Mouse (Mus musculus): ENCODE data around the gene Ezh1. TPM values are rescaled to one million over a fixed set of nuclear protein-coding genes. Genes with fewer than 3 reads are reported as not detected.
A peak's percentile ranks its signal among the peaks of the same experiment; 100 is the strongest.

Gene Ezh1
- polyA plus RNA-seq, 1 experiment from 2014 or later: 30.7 TPM

DNA sequence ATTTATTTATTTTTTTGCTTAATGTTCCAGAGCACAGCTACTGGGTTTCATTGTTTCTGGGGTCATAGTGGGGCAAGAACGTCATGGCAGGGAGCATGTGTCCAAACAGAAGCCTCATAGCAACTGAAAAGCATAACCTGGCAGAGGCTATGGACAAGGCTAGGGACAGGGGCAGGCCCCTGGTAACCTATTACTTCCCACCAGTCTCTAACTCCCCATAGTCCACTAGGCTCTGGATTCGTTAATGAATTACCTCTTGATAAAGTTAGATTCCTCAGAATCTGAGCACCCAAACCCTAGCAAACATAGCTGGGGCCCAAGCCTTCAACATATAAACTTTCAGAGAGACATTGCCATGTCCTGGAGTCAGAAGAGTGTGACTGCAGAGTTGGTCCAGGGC, 24.8 kb upstream of the Ezh1 start:
- Histone ChIP-seq H3K4me3 (ENCODE audit: low read depth, low read length) (no peak overlapping the region), H3K9me3 (ENCODE audit: control insufficient read depth, low read length) (no peaks in the 10 kb centered on the region), H3K9ac (replicated peaks; ENCODE audit: low read depth, low read length) (no peak overlapping the region), H3K27me3 (ENCODE audit: control insufficient read depth, insufficient read depth, low read length) (peaks cover 7% of the 10 kb centered on the region; the same call in 1 of the 2 replicates), H3K36me3 (ENCODE audit: control insufficient read depth, insufficient read depth, low read length) (no peaks in the 10 kb centered on the region), H3K4me1 (ENCODE audit: control insufficient read depth, insufficient read depth, low read length) (peaks cover 10% of the 10 kb centered on the region), H3K27ac (ENCODE audit: low read depth, low read length) (no peak overlapping the region), H3K4me2 (ENCODE audit: low read depth, low read length) (no peak overlapping the region)
- no peak for ATAC-seq (ENCODE audit: low read depth)
- WGBS: 82% methylated on average over 2 of the region's 2 CpGs

DNA sequence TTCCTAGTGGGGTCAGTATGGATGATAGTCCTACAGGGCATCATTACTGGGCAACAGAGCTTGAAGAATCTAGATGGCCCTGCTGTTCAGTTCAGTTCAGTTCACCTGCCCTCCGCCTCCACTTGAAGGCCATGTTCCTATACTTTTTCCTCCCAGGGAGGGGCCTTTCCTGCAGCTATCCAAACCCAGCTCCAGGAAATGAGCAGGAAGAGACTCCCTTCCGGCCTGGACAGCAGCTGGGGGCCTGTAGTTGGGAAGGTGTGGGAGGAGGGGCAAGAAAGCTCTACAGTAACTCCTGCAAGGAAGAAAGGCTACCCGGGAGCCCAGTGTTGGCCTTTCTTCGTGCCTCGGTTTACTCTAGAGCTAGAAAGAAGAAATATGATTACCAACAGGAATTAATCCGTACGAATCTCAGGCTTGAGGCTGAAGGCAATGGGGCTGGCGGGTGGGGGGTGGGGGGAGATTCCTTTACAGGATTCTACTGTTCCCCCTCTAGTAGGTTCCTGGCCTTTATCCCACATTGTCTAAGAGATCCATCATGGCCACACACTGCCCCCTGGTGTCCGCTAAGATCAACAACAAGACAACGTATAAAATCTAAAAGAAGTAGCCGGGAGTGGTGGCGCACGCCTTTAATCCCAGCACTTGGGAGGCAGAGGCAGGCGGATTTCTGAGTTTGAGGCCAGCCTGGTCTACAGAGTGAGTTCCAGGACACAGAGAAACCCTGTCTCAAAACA, 22.2 kb upstream of the Ezh1 start:
- peak overlapping the region; percentile 20; the same call in 1 of the 2 replicates for H3K4me2 ChIP-seq (ENCODE audit: low read depth, low read length)
- 33% methylated on average over 14 of the region's 14 CpGs for WGBS

DNA sequence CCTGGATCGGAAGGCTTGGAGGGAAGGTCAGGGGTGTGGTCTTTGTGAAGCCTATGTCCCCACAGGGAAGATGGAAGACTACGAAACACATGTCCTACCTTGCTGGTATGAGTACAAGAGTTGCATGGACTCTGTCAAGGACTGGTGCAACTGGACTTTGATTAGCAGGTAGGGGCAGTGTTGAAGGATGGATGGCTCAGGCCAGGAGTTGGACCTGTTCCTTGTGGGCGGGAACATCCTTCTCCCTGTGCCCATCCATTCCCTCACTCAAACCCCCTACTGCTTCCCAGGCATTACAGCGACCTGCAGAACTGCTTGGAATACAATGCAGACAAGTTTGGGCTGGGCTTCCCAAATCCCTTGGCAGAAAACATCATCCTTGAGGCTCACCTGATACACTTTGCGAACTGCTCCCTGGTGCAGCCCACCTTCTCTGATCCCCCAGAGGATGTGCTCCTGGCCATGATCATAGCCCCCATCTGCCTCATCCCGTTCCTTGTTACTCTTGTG, 21.3 kb upstream of the Ezh1 start:
- no peak overlapping the region for H3K9ac ChIP-seq (replicated peaks; ENCODE audit: low read depth, low read length)

More for the DNA sequence above, 22.2 kb upstream of the Ezh1 start:
- no peaks in the 10 kb centered on the region for H3K36me3 ChIP-seq (ENCODE audit: control insufficient read depth, insufficient read depth, low read length)
- H3K27ac ChIP-seq (ENCODE audit: low read depth, low read length): no peak overlapping the region
- no peak overlapping the region for H3K4me3 ChIP-seq (ENCODE audit: low read depth, low read length)
- no peaks in the 10 kb centered on the region for H3K9me3 ChIP-seq (ENCODE audit: control insufficient read depth, low read length)
- no peak overlapping the region for H3K9ac ChIP-seq (replicated peaks; ENCODE audit: low read depth, low read length)
- peaks cover 5% of the 10 kb centered on the region for H3K4me1 ChIP-seq (ENCODE audit: control insufficient read depth, insufficient read depth, low read length)
- peaks cover 16% of the 10 kb centered on the region for H3K27me3 ChIP-seq (ENCODE audit: control insufficient read depth, insufficient read depth, low read length)
- no peak for ATAC-seq (ENCODE audit: low read depth)

DNA sequence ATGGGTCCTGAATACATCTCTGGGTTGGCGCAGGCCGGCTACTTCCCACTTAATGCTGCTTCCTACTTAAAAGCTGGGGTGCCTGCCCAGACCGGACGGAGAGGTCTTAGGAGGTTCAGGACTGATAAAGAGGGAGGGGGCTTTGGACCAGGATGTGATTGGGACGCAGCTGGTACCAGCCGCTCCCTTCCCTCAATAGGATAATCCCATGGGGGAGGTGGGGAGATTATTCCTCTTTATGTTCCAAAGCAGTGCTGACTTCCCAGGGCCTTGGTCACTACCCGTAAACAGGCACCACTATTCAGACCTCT, 20.4 kb upstream of the Ezh1 start:
- H3K4me2 ChIP-seq (ENCODE audit: low read depth, low read length): peak overlapping the region; percentile 89
- H3K9ac ChIP-seq (replicated peaks; ENCODE audit: low read depth, low read length): peak overlapping the region; percentile 71
- H3K36me3 ChIP-seq (ENCODE audit: control insufficient read depth, insufficient read depth, low read length): no peaks in the 10 kb centered on the region
- no peaks in the 10 kb centered on the region for H3K9me3 ChIP-seq (ENCODE audit: control insufficient read depth, low read length)
- no peak for ATAC-seq (ENCODE audit: low read depth)
- 5% methylated on average over 7 of the region's 7 CpGs for WGBS
- H3K27ac ChIP-seq (ENCODE audit: low read depth, low read length): no peak overlapping the region
- H3K4me1 ChIP-seq (ENCODE audit: control insufficient read depth, insufficient read depth, low read length): no peaks in the 10 kb centered on the region
- peak overlapping the region; percentile 55 for H3K4me3 ChIP-seq (ENCODE audit: low read depth, low read length)
- H3K27me3 ChIP-seq (ENCODE audit: control insufficient read depth, insufficient read depth, low read length): peaks cover 16% of the 10 kb centered on the region

More for the DNA sequence above, 21.3 kb upstream of the Ezh1 start:
- no peak for ATAC-seq (ENCODE audit: low read depth)
- Histone ChIP-seq H3K36me3 (ENCODE audit: control insufficient read depth, insufficient read depth, low read length) (no peaks in the 10 kb centered on the region), H3K4me3 (ENCODE audit: low read depth, low read length) (peak overlapping the region; percentile 55; the same call in 1 of the 2 replicates), H3K9me3 (ENCODE audit: control insufficient read depth, low read length) (no peaks in the 10 kb centered on the region), H3K4me2 (ENCODE audit: low read depth, low read length) (peak overlapping the region; percentile 89; the same call in 1 of the 2 replicates), H3K4me1 (ENCODE audit: control insufficient read depth, insufficient read depth, low read length) (peaks cover under 1% of the 10 kb centered on the region; the same call in 1 of the 2 replicates), H3K27me3 (ENCODE audit: control insufficient read depth, insufficient read depth, low read length) (peaks cover 16% of the 10 kb centered on the region), H3K27ac (ENCODE audit: low read depth, low read length) (no peak overlapping the region)
- 86% methylated on average over 6 of the region's 6 CpGs for WGBS

DNA sequence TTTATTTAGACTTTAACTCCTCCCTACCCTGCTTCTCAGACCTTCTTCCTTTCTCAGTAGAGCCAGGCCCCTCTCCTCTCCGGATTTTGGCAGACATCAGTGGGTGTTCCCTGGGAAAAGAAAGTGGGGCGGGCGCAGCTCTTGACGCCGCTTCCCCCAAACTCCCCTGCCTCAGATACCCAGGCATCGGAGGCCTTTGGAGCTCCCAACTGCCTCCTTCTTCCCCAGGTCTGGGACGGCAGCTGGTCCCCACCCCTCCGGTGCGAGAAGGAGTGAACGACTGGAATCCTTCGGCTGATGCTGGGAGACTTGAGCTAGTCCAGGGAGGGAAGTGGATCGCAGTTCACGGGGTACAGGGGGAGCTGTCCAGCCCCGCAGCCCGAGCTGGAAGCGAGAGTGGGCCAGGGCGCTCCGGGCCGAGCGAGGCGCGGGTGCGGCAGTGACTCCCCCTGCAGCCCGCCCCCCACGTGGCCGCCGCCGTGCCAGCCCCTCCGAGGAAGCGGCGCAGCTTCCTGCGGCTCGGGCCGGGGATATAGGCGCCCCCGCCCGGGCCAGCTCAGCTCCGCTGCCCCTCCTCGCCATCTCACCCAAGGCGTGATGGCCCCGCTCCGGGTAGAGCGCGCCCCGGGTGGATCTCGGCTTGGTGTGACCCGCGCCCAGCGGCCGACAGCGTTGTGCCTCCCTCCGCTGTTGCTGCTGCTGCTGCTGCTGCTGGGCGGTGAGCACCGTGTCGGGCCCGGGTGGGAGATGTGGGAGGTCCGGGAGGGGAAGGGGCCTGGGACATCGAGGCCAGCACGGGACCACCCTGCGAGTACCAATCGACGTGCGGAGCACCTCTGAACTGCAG, 19.8 kb upstream of the Ezh1 start, which contains the start of gene Ramp2:
Gene Ramp2, plus strand, starts transcription at position 174 of the 847 bp plus-strand sequence.
- under 1% methylated on average over 49 of the region's 63 CpGs for WGBS
- Histone ChIP-seq H3K27ac (ENCODE audit: low read depth, low read length) (peak within 1 kb of the TSS; percentile 57; the same call in 1 of the 2 replicates), H3K27me3 (ENCODE audit: control insufficient read depth, insufficient read depth, low read length) (peaks cover 16% of the 10 kb centered on the region), H3K36me3 (ENCODE audit: control insufficient read depth, insufficient read depth, low read length) (no peaks in the 10 kb centered on the region), H3K9me3 (ENCODE audit: control insufficient read depth, low read length) (no peaks in the 10 kb centered on the region), H3K4me1 (ENCODE audit: control insufficient read depth, insufficient read depth, low read length) (no peaks in the 10 kb centered on the region), H3K4me3 (ENCODE audit: low read depth, low read length) (peak within 1 kb of the TSS; percentile 55), H3K4me2 (ENCODE audit: low read depth, low read length) (peak within 1 kb of the TSS; percentile 89), H3K9ac (replicated peaks; ENCODE audit: low read depth, low read length) (peak within 1 kb of the TSS; percentile 71)
- ATAC-seq (ENCODE audit: low read depth): peak; percentile 60; the same call in 1 of the 2 replicates

DNA sequence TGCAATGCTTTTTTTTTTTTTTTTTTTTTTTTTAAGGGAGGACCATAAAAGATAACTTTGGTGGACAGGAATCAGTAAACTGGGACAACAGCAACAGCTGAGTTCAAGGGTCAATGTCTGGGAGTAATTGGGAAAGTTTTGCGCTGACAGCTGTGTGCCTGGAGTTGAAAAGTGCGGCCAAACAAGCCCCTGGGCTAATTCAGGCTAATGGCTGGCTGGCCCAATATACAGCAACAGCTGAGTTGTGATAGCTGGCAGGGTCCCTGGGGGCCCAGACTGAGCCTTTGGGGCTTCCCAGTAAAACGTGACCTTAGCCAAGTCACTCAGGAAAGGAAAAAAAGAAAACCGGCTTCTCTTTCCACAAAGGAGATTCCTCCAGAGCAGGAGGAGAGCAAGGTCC, 18.8 kb upstream of the Ezh1 start:
- Histone ChIP-seq H3K27me3 (ENCODE audit: control insufficient read depth, insufficient read depth, low read length) (peaks cover 16% of the 10 kb centered on the region), H3K9me3 (ENCODE audit: control insufficient read depth, low read length) (no peaks in the 10 kb centered on the region), H3K9ac (replicated peaks; ENCODE audit: low read depth, low read length) (no peak overlapping the region), H3K27ac (ENCODE audit: low read depth, low read length) (no peak overlapping the region), H3K4me1 (ENCODE audit: control insufficient read depth, insufficient read depth, low read length) (no peaks in the 10 kb centered on the region), H3K4me2 (ENCODE audit: low read depth, low read length) (no peak overlapping the region), H3K36me3 (ENCODE audit: control insufficient read depth, insufficient read depth, low read length) (no peaks in the 10 kb centered on the region), H3K4me3 (ENCODE audit: low read depth, low read length) (no peak overlapping the region)
- ATAC-seq (ENCODE audit: low read depth): no peak
- WGBS: 25% methylated on average over 4 of the region's 4 CpGs

DNA sequence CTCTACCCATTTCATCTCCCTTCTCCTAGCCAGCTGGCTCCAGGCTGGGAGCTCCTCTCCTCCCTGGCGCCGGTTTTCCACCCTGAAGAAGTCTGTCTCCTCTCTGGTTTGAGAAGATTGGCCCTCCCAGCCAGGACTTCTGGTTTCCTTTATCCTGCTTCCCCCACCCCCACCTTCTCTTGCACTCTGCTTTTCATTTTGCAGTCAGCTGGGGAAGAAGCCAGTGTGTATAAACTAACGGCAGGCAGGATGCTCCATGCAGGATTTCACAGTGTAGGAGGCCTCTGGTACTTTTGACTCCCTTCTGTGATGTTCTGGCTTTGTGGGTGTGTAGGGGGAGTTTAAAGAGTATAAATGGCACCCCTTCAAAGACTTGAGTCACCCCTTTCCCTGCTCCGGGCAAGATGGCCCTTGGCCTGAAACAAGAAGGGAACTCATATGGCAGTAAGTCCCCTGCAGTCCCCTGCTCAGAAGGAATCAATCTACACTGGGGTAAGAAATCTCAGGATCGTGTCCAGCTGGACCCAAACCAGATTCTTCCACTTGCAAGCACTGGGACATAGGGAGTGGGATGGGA, 11.9 kb upstream of the Ezh1 start:
- H3K9ac ChIP-seq (replicated peaks; ENCODE audit: low read depth, low read length): no peak overlapping the region
- ATAC-seq (ENCODE audit: low read depth): no peak

DNA sequence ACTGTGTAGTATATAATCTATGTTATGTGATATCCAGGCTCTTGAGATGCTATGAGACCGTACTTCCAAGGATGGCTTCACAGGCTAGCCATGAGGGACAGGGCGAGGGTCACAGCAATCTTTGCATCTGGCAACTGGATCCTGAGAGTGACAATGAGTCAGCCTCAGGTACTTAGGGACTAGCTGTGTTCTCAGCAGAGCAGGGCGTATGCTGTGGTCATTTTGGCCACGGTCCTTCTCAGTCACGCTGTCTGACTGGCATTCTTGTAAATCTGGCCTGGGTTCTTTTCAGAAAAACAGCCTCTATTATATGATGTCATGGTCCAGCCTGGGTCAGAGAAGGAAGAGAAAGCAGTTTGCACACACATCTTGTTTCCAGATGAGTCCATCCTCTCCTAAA, 10.5 kb upstream of the Ezh1 start:
- 94% methylated on average over 5 of the region's 5 CpGs for WGBS
- ATAC-seq (ENCODE audit: low read depth): no peak
- H3K4me1 ChIP-seq (ENCODE audit: control insufficient read depth, insufficient read depth, low read length): no peaks in the 10 kb centered on the region
- no peak overlapping the region for H3K4me3 ChIP-seq (ENCODE audit: low read depth, low read length)
- H3K9ac ChIP-seq (replicated peaks; ENCODE audit: low read depth, low read length): no peak overlapping the region
- no peaks in the 10 kb centered on the region; the same call in 1 of the 2 replicates for H3K27me3 ChIP-seq (ENCODE audit: control insufficient read depth, insufficient read depth, low read length)
- no peak overlapping the region for H3K4me2 ChIP-seq (ENCODE audit: low read depth, low read length)
- no peaks in the 10 kb centered on the region for H3K9me3 ChIP-seq (ENCODE audit: control insufficient read depth, low read length)
- H3K27ac ChIP-seq (ENCODE audit: low read depth, low read length): no peak overlapping the region
- no peaks in the 10 kb centered on the region for H3K36me3 ChIP-seq (ENCODE audit: control insufficient read depth, insufficient read depth, low read length)

More for the DNA sequence above, 11.9 kb upstream of the Ezh1 start:
- Histone ChIP-seq H3K9me3 (ENCODE audit: control insufficient read depth, low read length) (no peaks in the 10 kb centered on the region), H3K27ac (ENCODE audit: low read depth, low read length) (no peak overlapping the region), H3K4me2 (ENCODE audit: low read depth, low read length) (no peak overlapping the region), H3K4me1 (ENCODE audit: control insufficient read depth, insufficient read depth, low read length) (no peaks in the 10 kb centered on the region), H3K27me3 (ENCODE audit: control insufficient read depth, insufficient read depth, low read length) (no peaks in the 10 kb centered on the region), H3K4me3 (ENCODE audit: low read depth, low read length) (no peak overlapping the region), H3K36me3 (ENCODE audit: control insufficient read depth, insufficient read depth, low read length) (no peaks in the 10 kb centered on the region)
- 59% methylated on average over 5 of the region's 5 CpGs for WGBS

Data from neural tube, embryonic 14.5 days (tissue).